Mouse (Mus musculus): ENCODE measurements around the gene Cadm1.

- TF ChIP-seq CTCF (IDR thresholded peaks at IDR 0.05; ENCODE audit: low read depth) = no peak
- no peak for TF ChIP-seq EP300 (IDR thresholded peaks at IDR 0.05; ENCODE audit: low read depth)
These were observed 339.7 kb downstream of the Cadm1 start for GRCm38 (mm10) chr9:47869661-47870060.

Measured in liver, postnatal 0 days (tissue).